Mouse (Mus musculus): ENCODE measurements around the gene Hs2st1. TPM values are rescaled to one million over a fixed set of nuclear protein-coding genes. Genes with fewer than 3 reads are reported as not detected.
A peak's percentile ranks its signal among the peaks of the same experiment; 100 is the strongest.

Gene Hs2st1
- polyA plus RNA-seq, 1 experiment from 2014 or later = 14.4 TPM

- Histone ChIP-seq H3K36me3 (ENCODE audit: control insufficient read depth, insufficient read depth, low read length) (no peaks in the 10 kb centered on the region), H3K27me3 (replicated peaks; ENCODE audit: control insufficient read depth, insufficient read depth, low read length) (peaks cover 9% of the 10 kb centered on the region), H3K4me1 (ENCODE audit: control insufficient read depth, insufficient read depth, low read length) (peaks cover 36% of the 10 kb centered on the region), H3K9me3 (ENCODE audit: control insufficient read depth, low read length) (no peaks in the 10 kb centered on the region), H3K4me3 (ENCODE audit: low read depth, low read length) (peak overlapping the region; percentile 18; the same call in 1 of the 2 replicates), H3K4me2 (ENCODE audit: low read depth, low read length) (peak overlapping the region; percentile 54), H3K27ac (replicated peaks; ENCODE audit: low read depth, low read length) (peak overlapping the region; percentile 44; the same call in 1 of the 2 replicates), H3K9ac (ENCODE audit: low read depth, low read length) (peak overlapping the region; percentile 43; the same call in 1 of the 2 replicates)
- ATAC-seq (ENCODE audit: low read depth) (no peak), DNase-seq (ENCODE audit: low spot score) (no peak)
- WGBS = 37% methylated on average over 15 of the region's 16 CpGs
Measured at GRCm38 (mm10) chr3:144381431-144381980, 188.5 kb downstream of the Hs2st1 start.

DNA sequence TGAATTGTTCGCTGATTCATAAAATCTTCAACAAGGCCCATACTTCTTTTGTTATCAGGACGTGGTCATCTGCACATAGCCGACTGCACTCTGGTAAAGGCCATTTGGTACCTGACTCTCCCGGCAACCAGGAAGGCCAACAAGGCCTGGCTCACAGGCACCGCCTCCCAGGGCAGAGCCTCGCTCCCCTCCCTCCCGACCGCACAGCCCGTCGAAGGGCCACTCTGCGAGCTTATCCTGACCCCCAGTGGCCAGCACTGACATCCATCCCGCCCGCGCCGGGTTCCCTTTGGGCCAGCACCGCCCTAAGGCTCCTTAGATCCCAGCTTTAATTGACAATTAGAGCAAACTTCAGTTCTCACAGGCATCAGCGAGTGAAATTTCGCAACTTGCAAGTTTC is 189.1 kb downstream of the Hs2st1 start:
- Histone ChIP-seq H3K27ac (replicated peaks; ENCODE audit: low read depth, low read length) (0 out of 2 replicates have a peak overlapping the region, but pooled peaks have one; percentile 44), H3K4me2 (ENCODE audit: low read depth, low read length) (peak overlapping the region; percentile 54), H3K36me3 (ENCODE audit: control insufficient read depth, insufficient read depth, low read length) (no peaks in the 10 kb centered on the region), H3K4me1 (ENCODE audit: control insufficient read depth, insufficient read depth, low read length) (peaks cover 38% of the 10 kb centered on the region), H3K27me3 (replicated peaks; ENCODE audit: control insufficient read depth, insufficient read depth, low read length) (peaks cover 9% of the 10 kb centered on the region), H3K9me3 (ENCODE audit: control insufficient read depth, low read length) (no peaks in the 10 kb centered on the region), H3K9ac (ENCODE audit: low read depth, low read length) (peak overlapping the region; percentile 43; the same call in 1 of the 2 replicates), H3K4me3 (ENCODE audit: low read depth, low read length) (peak overlapping the region; percentile 18)
- DNase-seq (ENCODE audit: low spot score) = peak; percentile 90
- 5% methylated on average over 18 of the region's 18 CpGs for WGBS
- peak; percentile 91 for ATAC-seq (ENCODE audit: low read depth)

GRCm38 (mm10) chr3:144379801-144380200 is 190.2 kb downstream of the Hs2st1 start:
- H3K4me2 ChIP-seq (ENCODE audit: low read depth, low read length) = no peak overlapping the region
- peaks cover 38% of the 10 kb centered on the region for H3K4me1 ChIP-seq (ENCODE audit: control insufficient read depth, insufficient read depth, low read length)
- ATAC-seq (ENCODE audit: low read depth) (no peak), DNase-seq (ENCODE audit: low spot score) (no peak)
- no peak overlapping the region for H3K27ac ChIP-seq (replicated peaks; ENCODE audit: low read depth, low read length)
- no peaks in the 10 kb centered on the region for H3K36me3 ChIP-seq (ENCODE audit: control insufficient read depth, insufficient read depth, low read length)
- H3K27me3 ChIP-seq (replicated peaks; ENCODE audit: control insufficient read depth, insufficient read depth, low read length) = peaks cover 9% of the 10 kb centered on the region
- no peaks in the 10 kb centered on the region for H3K9me3 ChIP-seq (ENCODE audit: control insufficient read depth, low read length)
- 73% methylated on average over 4 of the region's 4 CpGs for WGBS
- H3K9ac ChIP-seq (ENCODE audit: low read depth, low read length) = no peak overlapping the region
- no peak overlapping the region for H3K4me3 ChIP-seq (ENCODE audit: low read depth, low read length)

Other genes starting within 250 kb of the Hs2st1 start
- gene Selenof, start 123 bp upstream of the Hs2st1 start, polyA plus RNA-seq (2014; fragmentation: Nextera tagmentation; extraction: Ambion mirVana) = 552 and 561 TPM in 2 replicates
- gene Sh3glb1, start 150.2 kb upstream of the Hs2st1 start, polyA plus RNA-seq (2014; fragmentation: Nextera tagmentation; extraction: Ambion mirVana) = 146 and 157 TPM in 2 replicates
- 1.9 TPM in 2 replicates for gene Clca3a1, start 190.8 kb upstream of the Hs2st1 start, polyA plus RNA-seq (2014; fragmentation: Nextera tagmentation; extraction: Ambion mirVana)
- 0.51 and 1.4 TPM in 2 replicates for gene Clca3a2, start 249.3 kb upstream of the Hs2st1 start, polyA plus RNA-seq (2014; fragmentation: Nextera tagmentation; extraction: Ambion mirVana)